Mouse (Mus musculus) bone marrow, adult 2 months (tissue): ENCODE results near the gene Rtl5. TPM values are rescaled to one million over a fixed set of nuclear protein-coding genes. Genes with fewer than 3 reads are reported as not detected.

Experiments
- H3K27ac ChIP-seq: fragments of 200-500 bp; 2 replicates; pipeline ENCODE4 v1.5.1; 2012; ENCODE audit warnings: low read depth, mild to moderate bottlenecking, control low read depth, inconsistent platforms, low read length; ENCODE audit not compliant: control insufficient read depth, poor library complexity, insufficient read depth
- H3K4me1 ChIP-seq: fragments of 200-500 bp; 2 replicates; pipeline ENCODE4 v1.6.1; 2011; ENCODE audit warnings: low read length; ENCODE audit not compliant: control insufficient read depth, insufficient read depth
- H3K4me3 ChIP-seq: fragments of 200-500 bp; replicated peaks from 2 replicates; pipeline ENCODE3; 2011; ENCODE audit warnings: mild to moderate bottlenecking, low read depth, low read length, control low read depth; ENCODE audit not compliant: control insufficient read depth
- CTCF ChIP-seq: fragments of 200-500 bp; IDR thresholded peaks from 2 replicates; pipeline ENCODE4 v1.5.1; 2011; ENCODE audit warnings: low read length, control low read depth; ENCODE audit not compliant: control insufficient read depth, insufficient read depth
- POLR2A ChIP-seq: fragments of 200-500 bp; IDR thresholded peaks from 2 replicates; pipeline ENCODE4 v1.6.1; 2011; ENCODE audit warnings: low read depth, mild to moderate bottlenecking, control low read depth, low read length, borderline replicate concordance; ENCODE audit not compliant: control insufficient read depth
- WGBS: fragments of 180-500 bp; shearing (Covaris S2); methylation state at CpG from one replicate; pipeline ENCODE4 v1.1.7; 2018; 5-methylcytosine and 5-hydroxymethylcytosine counted together
- polyA plus RNA-seq: library from polyadenylated mRNA; stranded (reverse); fragments of >200 nt; gene quantifications from 2 replicates; pipeline ENCODE4 v1.2.4, GENCODE M21; 2011; ENCODE audit warnings: low replicate concordance; ENCODE audit not compliant: missing spikeins, insufficient read depth, insufficient read length

The Rtl5 gene
- polyA plus RNA-seq, 1 experiment: 4.2 TPM

GRCm38 (mm10) chrX:102017213-102017923 lies 53.7 kb downstream of the Rtl5 start:
- no peak for TF ChIP-seq POLR2A
- TF ChIP-seq CTCF: no peak

More at GRCm38 (mm10) chrX:102017213-102017923, 53.7 kb downstream of the Rtl5 start:
- Histone ChIP-seq H3K27ac (no peak overlapping the region), H3K4me3 (no peak overlapping the region), H3K4me1 (no peaks in the 10 kb centered on the region)
- 36% methylated on average over 9 of the region's 9 CpGs for WGBS

Other genes with a start within 250 kb of the Rtl5 start
- gene Nhsl2, start 221.9 kb downstream of the Rtl5 start, polyA plus RNA-seq: 2.5 and 10.9 TPM in 2 replicates
- 22.4 and 31.1 TPM in 2 replicates for gene Pin4, start 48.1 kb upstream of the Rtl5 start, polyA plus RNA-seq
- 4.9 and 6.1 TPM in 2 replicates for gene Ercc6l, start 85.8 kb upstream of the Rtl5 start, polyA plus RNA-seq
- 1,000 and 1,371 TPM in 2 replicates for gene Rps4x, start 118.1 kb upstream of the Rtl5 start, polyA plus RNA-seq
- not detected in 2 replicates for gene Cited1, start 180.9 kb upstream of the Rtl5 start, polyA plus RNA-seq